ENCODE assay signal across 11 mouse cellular contexts in the genomic region with DNA sequence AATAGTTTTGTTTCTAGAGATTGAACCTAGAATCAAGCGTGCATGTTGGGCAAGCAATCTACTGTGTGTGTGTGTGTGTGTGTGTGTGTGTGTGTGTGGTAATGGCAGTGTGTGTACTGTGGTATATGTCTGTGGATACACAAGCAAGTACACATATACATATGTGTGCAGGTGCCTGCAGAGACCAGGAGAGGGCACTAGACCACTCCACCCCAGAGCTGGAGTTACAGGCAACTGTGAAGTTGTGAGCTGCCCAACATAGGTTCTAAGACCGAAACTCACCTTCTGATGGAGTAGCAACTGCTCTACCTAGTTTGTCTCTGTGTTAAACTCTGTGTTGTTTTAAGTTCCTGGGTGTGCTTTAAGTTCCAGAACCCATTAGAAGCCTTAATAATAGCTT.
DNase-seq lines count a peak whose midpoint lies in the region; ATAC-seq and TF ChIP-seq lines count a peak whose summit lies in the region.
"Had no signal": no experiment of that assay in that cellular context is flagged by ENCODE, and none has a peak within 500 bp of the region (broad histone marks: within the 10 kb centered on the region; RNA-seq: fewer than 3 reads in every experiment).

No protein-coding gene starts in this region.

- WGBS in neural tube, embryonic 11.5 days: 100% methylated on average over 2 of the region's 2 CpGs
- 97% methylated on average over 2 of the region's 2 CpGs for WGBS in embryonic facial prominence, embryonic 10.5 days
- 100% methylated on average over 2 of the region's 2 CpGs for WGBS in stomach, postnatal 0 days

- H3K4me3 ChIP-seq in neural tube, embryonic 11.5 days (ENCODE audit: low read depth, low read length): no peak overlapping the region
- H3K4me3 ChIP-seq in embryonic facial prominence, embryonic 10.5 days: no peak overlapping the region
- H3K4me3 ChIP-seq in stomach, postnatal 0 days (ENCODE audit: low read depth, low read length): no peak overlapping the region

- no peak overlapping the region for H3K4me2 ChIP-seq in neural tube, embryonic 11.5 days (ENCODE audit: low read depth)
- H3K4me2 ChIP-seq in stomach, postnatal 0 days (replicated peaks; ENCODE audit: low read depth): no peak overlapping the region

- DNase-seq in kidney, adult 9 months: peak; percentile 19
- DNase-seq in kidney, adult 11 months: no peak
- no peak for DNase-seq in neural tube, embryonic 11.5 days (ENCODE audit: low spot score)
- no peak for DNase-seq in neural tube, embryonic 10.5 days (ENCODE audit: extremely low spot score, low spot score)
- DNase-seq in embryonic facial prominence, embryonic 10.5 days (ENCODE audit: low spot score): peak; percentile 26
- DNase-seq in stomach, postnatal 0 days (ENCODE audit: low spot score): no peak
- no peak for DNase-seq in right cerebral cortex, adult 18-20 months
- DNase-seq: kidney, postnatal 14 days; thymus, adult 2 months had no signal

- peak; percentile 64 for TF ChIP-seq CTCF in stomach, postnatal 0 days (IDR thresholded peaks at IDR 0.05; ENCODE audit: low read depth)

- H3K27ac ChIP-seq in neural tube, embryonic 11.5 days (ENCODE audit: low read depth, low read length): 0 out of 2 replicates have a peak overlapping the region, but pooled peaks have one; percentile 14
- peak overlapping the region; percentile 87; the same call in 1 of the 2 replicates for H3K27ac ChIP-seq in embryonic facial prominence, embryonic 10.5 days (replicated peaks)
- no peak overlapping the region for H3K27ac ChIP-seq in stomach, postnatal 0 days (replicated peaks)
- H3K27ac ChIP-seq: lung, embryonic 15.5 days had no signal

- no peak for ATAC-seq in neural tube, embryonic 11.5 days (ENCODE audit: insufficient read depth, low FRiP score, low TSS enrichment)
- ATAC-seq in stomach, postnatal 0 days (ENCODE audit: low FRiP score, low TSS enrichment): no peak
- ATAC-seq: midbrain, embryonic 13.5 days had no signal

- no peak for TF ChIP-seq EP300 in stomach, postnatal 0 days (optimal IDR thresholded peaks at IDR 0.05)

- no peaks in the 10 kb centered on the region for H3K27me3 ChIP-seq in neural tube, embryonic 11.5 days (ENCODE audit: control insufficient read depth, insufficient read depth, low read length)
- no peaks in the 10 kb centered on the region for H3K27me3 ChIP-seq in embryonic facial prominence, embryonic 10.5 days (replicated peaks; ENCODE audit: low read depth, poor library complexity, severe bottlenecking)
- H3K27me3 ChIP-seq in stomach, postnatal 0 days (ENCODE audit: control insufficient read depth, insufficient read depth, low read length): no peaks in the 10 kb centered on the region
- H3K27me3 ChIP-seq: lung, embryonic 15.5 days; midbrain, embryonic 13.5 days had no signal

- H3K9ac ChIP-seq in neural tube, embryonic 11.5 days (ENCODE audit: low read length): no peak overlapping the region
- no peak overlapping the region for H3K9ac ChIP-seq in stomach, postnatal 0 days (ENCODE audit: low read length)
- H3K9ac ChIP-seq: lung, embryonic 15.5 days had no signal

- no peaks in the 10 kb centered on the region for H3K9me3 ChIP-seq in neural tube, embryonic 11.5 days (ENCODE audit: control insufficient read depth, low read length)
- no peaks in the 10 kb centered on the region for H3K9me3 ChIP-seq in embryonic facial prominence, embryonic 10.5 days
- no peaks in the 10 kb centered on the region for H3K9me3 ChIP-seq in stomach, postnatal 0 days (ENCODE audit: control insufficient read depth, low read length)
- H3K9me3 ChIP-seq: lung, embryonic 15.5 days had no signal

- peaks cover 7% of the 10 kb centered on the region for H3K4me1 ChIP-seq in neural tube, embryonic 11.5 days (ENCODE audit: control insufficient read depth, insufficient read depth, low read length)
- H3K4me1 ChIP-seq in embryonic facial prominence, embryonic 10.5 days: peaks cover 42% of the 10 kb centered on the region
- peaks cover 8% of the 10 kb centered on the region; the same call in 1 of the 2 replicates for H3K4me1 ChIP-seq in stomach, postnatal 0 days (replicated peaks; ENCODE audit: control insufficient read depth, insufficient read depth)

- H3K36me3 ChIP-seq in neural tube, embryonic 11.5 days (ENCODE audit: control insufficient read depth, insufficient read depth, low read length): no peaks in the 10 kb centered on the region
- no peaks in the 10 kb centered on the region; the same call in 1 of the 2 replicates for H3K36me3 ChIP-seq in embryonic facial prominence, embryonic 10.5 days (replicated peaks)
- no peaks in the 10 kb centered on the region for H3K36me3 ChIP-seq in stomach, postnatal 0 days (ENCODE audit: control insufficient read depth, insufficient read depth, low read length)
- H3K36me3 ChIP-seq: lung, embryonic 15.5 days; midbrain, embryonic 13.5 days had no signal

Comparison
In these comparisons a context has a peak if more than half of its experiments do, and no peak if none do; other contexts are left out.
1. DNase-seq: peak in kidney, adult 9 months (single experiment) and embryonic facial prominence, embryonic 10.5 days (single experiment); none in kidney, adult 11 months (single experiment), neural tube, embryonic 11.5 days (single experiment), neural tube, embryonic 10.5 days (single experiment), stomach, postnatal 0 days (single experiment) and right cerebral cortex, adult 18-20 months (single experiment).